Mouse (Mus musculus) forebrain, embryonic 15.5 days (tissue): ENCODE data around the gene Nisch. TPM values are rescaled to one million over a fixed set of nuclear protein-coding genes. Genes with fewer than 3 reads are reported as not detected.

ENCODE experiments used
- ATAC-seq: fragments of 200-750 bp; cut with Nextera tagmentation; replicated peaks from 2 replicates; pipeline ENCODE4 v1.8.0; 2017; ENCODE audit warnings: mild to moderate bottlenecking, moderate TSS enrichment, moderate library complexity
- H3K27ac ChIP-seq: fragments of 300-500 bp; sonication (generic); replicated peaks from 2 replicates; pipeline ENCODE4 v1.5.1; 2015; ENCODE audit warnings: mild to moderate bottlenecking, inconsistent platforms
- H3K27me3 ChIP-seq: fragments of 300-500 bp; sonication (generic); 2 replicates; pipeline ENCODE4 v1.6.1; 2015; ENCODE audit warnings: inconsistent platforms
- H3K36me3 ChIP-seq: fragments of 300-500 bp; sonication (generic); 2 replicates; pipeline ENCODE4 v1.6.1; 2015; ENCODE audit warnings: mild to moderate bottlenecking, inconsistent platforms
- H3K4me1 ChIP-seq: fragments of 300-500 bp; sonication (generic); 2 replicates; pipeline ENCODE4 v1.6.1; 2015; ENCODE audit warnings: inconsistent platforms
- H3K4me2 ChIP-seq: fragments of 300-500 bp; sonication (generic); replicated peaks from 2 replicates; pipeline ENCODE4 v1.6.1; 2015; ENCODE audit warnings: mild to moderate bottlenecking, inconsistent platforms
- H3K4me3 ChIP-seq: fragments of 300-500 bp; sonication (generic); 2 replicates; pipeline ENCODE4 v1.5.1; 2015; ENCODE audit warnings: mild to moderate bottlenecking, inconsistent platforms
- H3K9ac ChIP-seq: fragments of 300-500 bp; sonication (generic); replicated peaks from 2 replicates; pipeline ENCODE4 v1.6.1; 2015; ENCODE audit warnings: mild to moderate bottlenecking, inconsistent platforms
- H3K9me3 ChIP-seq: fragments of 300-500 bp; sonication (generic); 2 replicates; pipeline ENCODE4 v1.6.1; 2016; ENCODE audit warnings: inconsistent platforms
- WGBS: fragments of 180-500 bp; shearing (Covaris S2); methylation state at CpG from one replicate; pipeline ENCODE4 v1.1.7; 2015; ENCODE audit warnings: mixed read lengths; 5-methylcytosine and 5-hydroxymethylcytosine counted together
- polyA plus RNA-seq: library from polyadenylated mRNA; unstranded; fragments of >200 nt; fragmentation: Nextera tagmentation; extraction: Ambion mirVana; gene quantifications from 2 replicates; pipeline ENCODE4 v1.2.1, GENCODE M21; 2015

Nisch gene
- polyA plus RNA-seq, 1 experiment from 2014 or later = 339 TPM

DNA sequence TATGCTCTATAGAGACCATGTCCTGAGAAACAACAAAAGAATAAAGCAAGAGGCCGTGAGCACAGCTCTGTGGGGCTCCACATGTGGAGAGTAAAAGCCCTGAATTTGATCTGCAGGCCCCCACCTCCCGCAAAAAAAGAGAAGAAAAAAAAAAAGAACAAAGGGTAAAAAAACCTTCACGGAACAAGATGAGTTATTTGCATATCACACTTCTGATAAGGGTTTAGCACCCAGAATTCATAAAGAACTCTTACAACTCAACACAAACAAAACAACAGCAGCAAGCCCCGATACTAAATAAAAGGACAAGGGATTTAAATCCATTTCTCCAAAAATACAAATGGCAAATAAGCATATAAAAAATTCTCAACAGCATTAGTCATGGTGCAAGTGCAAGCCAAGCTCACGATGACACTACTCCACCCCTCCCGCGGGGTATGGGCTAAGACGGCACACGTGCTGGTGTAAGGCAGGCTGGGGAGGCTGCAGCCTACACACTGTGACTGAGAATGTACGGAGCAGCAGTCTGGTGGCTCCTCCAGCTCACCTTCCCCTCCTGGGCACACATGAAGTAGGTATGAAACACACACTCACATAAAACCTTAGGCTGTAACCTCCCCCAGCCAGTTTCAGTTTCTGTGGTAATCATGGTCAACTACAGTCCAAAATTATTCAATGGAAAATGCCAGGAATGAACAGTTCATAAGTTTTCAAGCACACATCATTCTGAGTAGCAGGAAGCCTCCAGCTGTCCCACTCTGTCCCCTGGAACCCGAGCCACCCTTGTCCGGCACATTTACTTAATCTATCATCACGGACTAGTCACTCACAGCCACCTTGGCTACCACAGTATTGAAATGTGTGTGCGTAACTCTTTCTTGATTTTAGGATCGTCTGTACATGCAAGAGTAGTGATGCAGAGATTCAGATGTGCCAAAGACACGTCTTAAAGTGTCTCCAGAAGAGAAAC lies 18.9 kb downstream of the Nisch start:
- no peak overlapping the region for H3K4me2 ChIP-seq
- ATAC-seq = no peak
- H3K4me3 ChIP-seq = no peak overlapping the region
- no peaks in the 10 kb centered on the region for H3K27me3 ChIP-seq
- H3K4me1 ChIP-seq = peaks cover 14% of the 10 kb centered on the region
- H3K36me3 ChIP-seq = peaks cover 61% of the 10 kb centered on the region
- H3K9ac ChIP-seq = no peak overlapping the region
- H3K9me3 ChIP-seq = no peaks in the 10 kb centered on the region
- H3K27ac ChIP-seq = no peak overlapping the region
- WGBS = 70% methylated on average over 16 of the region's 16 CpGs

DNA sequence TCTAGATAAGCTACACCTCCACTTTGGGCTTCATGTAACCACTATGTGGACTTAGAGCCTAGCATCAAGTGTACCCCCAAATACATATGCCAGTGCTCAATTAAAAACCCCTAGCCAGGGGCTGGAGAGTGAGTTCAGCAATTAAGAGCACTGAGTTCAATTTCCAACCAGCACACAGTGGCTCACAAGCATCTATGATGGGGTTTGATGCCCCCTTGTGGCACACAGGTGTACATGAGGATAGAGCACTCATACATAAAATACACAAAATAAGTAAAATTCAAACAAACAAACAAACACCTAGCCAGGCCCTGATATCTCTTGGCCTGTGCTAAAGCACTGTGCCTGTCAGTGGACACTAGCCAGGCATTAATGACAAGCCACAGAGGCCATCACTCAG lies 20.8 kb downstream of the Nisch start:
- peaks cover 14% of the 10 kb centered on the region for H3K4me1 ChIP-seq
- H3K9me3 ChIP-seq = no peaks in the 10 kb centered on the region
- H3K9ac ChIP-seq = no peak overlapping the region
- no peak overlapping the region for H3K27ac ChIP-seq
- H3K36me3 ChIP-seq = peaks cover 61% of the 10 kb centered on the region
- H3K27me3 ChIP-seq = no peaks in the 10 kb centered on the region
- H3K4me2 ChIP-seq = no peak overlapping the region
- ATAC-seq = 0 out of 2 replicates have a peak, but pooled peaks have one; percentile 15
- H3K4me3 ChIP-seq = no peak overlapping the region

- Histone ChIP-seq H3K4me2 (no peak overlapping the region), H3K4me1 (peaks cover 14% of the 10 kb centered on the region), H3K36me3 (peaks cover 61% of the 10 kb centered on the region), H3K27me3 (no peaks in the 10 kb centered on the region), H3K9ac (no peak overlapping the region), H3K9me3 (no peaks in the 10 kb centered on the region), H3K4me3 (no peak overlapping the region), H3K27ac (no peak overlapping the region)
- no peak for ATAC-seq
- 96% methylated on average over 4 of the region's 4 CpGs for WGBS
Observed at GRCm38 (mm10) chr14:31195521-31195920, 21.2 kb downstream of the Nisch start.

DNA sequence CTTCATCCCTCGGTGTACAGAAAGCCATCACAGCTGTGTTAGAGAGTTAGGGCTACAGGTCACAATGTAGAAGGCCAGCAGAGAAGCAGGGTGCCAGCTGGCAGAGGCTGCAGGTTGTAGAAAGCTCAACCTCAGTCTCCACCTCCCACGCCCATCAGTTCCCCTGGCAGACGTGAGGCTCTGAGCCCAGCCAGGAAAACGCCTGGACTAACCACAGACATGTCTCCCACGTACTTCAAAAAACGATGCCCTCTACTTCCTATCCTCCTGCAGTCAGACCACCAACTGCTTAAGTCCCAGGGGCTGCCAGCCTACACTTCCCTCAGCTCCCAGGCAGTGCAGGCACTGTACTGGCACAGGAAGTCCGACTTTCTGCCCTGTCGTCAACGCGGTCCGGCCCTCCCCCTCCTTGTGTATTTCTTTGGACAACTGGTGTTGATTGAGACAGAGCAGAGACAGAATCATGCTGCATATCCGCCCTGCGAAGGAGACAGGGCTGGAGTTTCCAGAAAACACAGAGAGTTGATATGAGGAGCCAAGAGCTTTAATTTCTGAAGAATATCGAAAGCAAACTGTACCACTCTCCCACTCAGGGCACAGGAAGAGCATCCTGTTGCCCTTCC lies 21.7 kb downstream of the Nisch start:
- Histone ChIP-seq H3K27ac (peak overlapping the region; percentile 12; the same call in 1 of the 2 replicates), H3K4me3 (no peak overlapping the region), H3K9me3 (no peaks in the 10 kb centered on the region), H3K9ac (no peak overlapping the region), H3K4me1 (peaks cover 14% of the 10 kb centered on the region), H3K4me2 (no peak overlapping the region), H3K27me3 (no peaks in the 10 kb centered on the region), H3K36me3 (peaks cover 61% of the 10 kb centered on the region)
- no peak for ATAC-seq
- 73% methylated on average over 14 of the region's 14 CpGs for WGBS

DNA sequence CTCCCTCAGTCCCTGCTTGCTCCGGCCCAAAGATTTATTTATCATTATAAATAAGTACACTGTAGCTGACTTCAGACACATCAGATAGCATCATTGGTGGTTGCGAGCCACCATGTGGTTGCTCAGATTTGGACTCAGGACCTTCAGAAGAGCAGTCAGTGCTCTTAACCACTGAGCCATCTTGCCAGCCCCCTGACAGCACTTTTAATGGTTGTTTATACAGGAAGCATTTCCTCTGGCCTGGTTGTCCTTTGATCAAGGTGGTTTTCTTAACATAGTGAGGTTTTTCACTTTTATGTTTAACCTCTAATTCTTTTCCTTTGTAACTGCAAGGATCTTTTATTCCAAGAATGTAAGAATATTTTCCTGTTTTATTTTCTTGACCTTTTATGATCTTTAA lies 22.3 kb downstream of the Nisch start:
- no peak overlapping the region for H3K9ac ChIP-seq
- no peaks in the 10 kb centered on the region for H3K27me3 ChIP-seq
- WGBS = 96% methylated on average over 2 of the region's 2 CpGs
- H3K27ac ChIP-seq = no peak overlapping the region
- peaks cover 14% of the 10 kb centered on the region for H3K4me1 ChIP-seq
- H3K36me3 ChIP-seq = peaks cover 61% of the 10 kb centered on the region
- ATAC-seq = no peak
- no peak overlapping the region for H3K4me3 ChIP-seq
- H3K9me3 ChIP-seq = no peaks in the 10 kb centered on the region
- H3K4me2 ChIP-seq = no peak overlapping the region

DNA sequence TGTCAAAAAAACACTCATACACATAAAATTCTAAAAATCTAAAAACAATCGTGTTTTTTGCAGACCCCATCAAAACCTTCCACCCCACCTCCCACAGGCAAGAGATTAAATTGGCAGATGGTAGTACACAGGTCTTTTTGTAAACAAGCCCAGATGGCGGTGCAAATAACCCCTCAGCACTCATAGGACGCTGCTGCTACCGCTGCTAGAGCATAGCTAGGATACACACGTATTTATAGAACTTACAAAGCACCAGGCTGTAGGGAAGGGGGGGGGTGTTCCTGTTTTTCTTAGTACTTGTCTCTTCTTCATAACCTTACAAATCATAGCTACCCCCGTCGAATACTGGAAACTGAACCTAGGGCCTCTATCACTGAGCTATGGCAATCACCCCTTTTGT lies 23.0 kb downstream of the Nisch start:
- no peaks in the 10 kb centered on the region for H3K9me3 ChIP-seq
- 0 out of 2 replicates have a peak overlapping the region, but pooled peaks have one; percentile 31 for H3K27ac ChIP-seq
- no peak overlapping the region for H3K4me2 ChIP-seq
- no peaks in the 10 kb centered on the region for H3K27me3 ChIP-seq
- no peak overlapping the region for H3K4me3 ChIP-seq
- WGBS = 63% methylated on average over 7 of the region's 7 CpGs
- ATAC-seq = 0 out of 2 replicates have a peak, but pooled peaks have one; percentile 20
- H3K9ac ChIP-seq = no peak overlapping the region
- H3K36me3 ChIP-seq = peaks cover 61% of the 10 kb centered on the region
- H3K4me1 ChIP-seq = peaks cover 14% of the 10 kb centered on the region

DNA sequence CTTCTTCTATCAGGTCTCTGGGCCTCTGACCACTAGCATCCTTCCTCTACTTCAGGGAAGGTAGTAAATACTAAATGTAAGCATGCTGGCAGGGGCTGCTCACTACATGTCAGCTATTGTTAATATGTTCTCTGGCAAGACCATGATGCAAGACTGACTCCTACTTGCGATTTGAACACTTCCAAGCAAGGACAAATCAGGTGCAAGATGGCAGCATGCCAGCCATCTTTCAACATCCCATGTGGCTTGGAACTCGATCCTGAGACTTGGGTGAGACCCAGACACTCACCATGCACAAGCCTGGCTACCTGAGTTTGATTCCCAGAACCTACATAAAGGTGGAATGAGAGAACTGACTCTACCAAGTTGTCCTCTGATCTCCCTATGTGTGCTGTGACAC lies 24.8 kb downstream of the Nisch start:
- ATAC-seq = no peak
- peaks cover 73% of the 10 kb centered on the region for H3K36me3 ChIP-seq
- H3K27ac ChIP-seq = no peak overlapping the region
- WGBS = 35% methylated on average over 2 of the region's 2 CpGs
- H3K4me1 ChIP-seq = peaks cover 10% of the 10 kb centered on the region
- no peak overlapping the region for H3K4me3 ChIP-seq
- no peaks in the 10 kb centered on the region for H3K27me3 ChIP-seq
- no peak overlapping the region for H3K9ac ChIP-seq
- no peak overlapping the region for H3K4me2 ChIP-seq
- no peaks in the 10 kb centered on the region for H3K9me3 ChIP-seq

- Histone ChIP-seq H3K27me3 (no peaks in the 10 kb centered on the region), H3K9ac (no peak overlapping the region), H3K27ac (no peak overlapping the region), H3K4me3 (no peak overlapping the region), H3K36me3 (peaks cover 90% of the 10 kb centered on the region), H3K4me1 (peaks cover 3% of the 10 kb centered on the region; the same call in 1 of the 2 replicates), H3K9me3 (no peaks in the 10 kb centered on the region), H3K4me2 (no peak overlapping the region)
- WGBS = 92% methylated on average over 3 of the region's 3 CpGs
- no peak for ATAC-seq
Observed at GRCm38 (mm10) chr14:31189348-31189747, 27.4 kb downstream of the Nisch start.

- WGBS = 54% methylated on average over 6 of the region's 6 CpGs
Observed at GRCm38 (mm10) chr14:31188771-31189181, 28.0 kb downstream of the Nisch start.

GRCm38 (mm10) chr14:31186656-31187055 lies 30.1 kb downstream of the Nisch start:
- Histone ChIP-seq H3K4me1 (no peaks in the 10 kb centered on the region), H3K9ac (no peak overlapping the region), H3K4me2 (no peak overlapping the region), H3K4me3 (no peak overlapping the region), H3K27ac (no peak overlapping the region), H3K9me3 (no peaks in the 10 kb centered on the region), H3K27me3 (no peaks in the 10 kb centered on the region), H3K36me3 (peaks cover 99% of the 10 kb centered on the region)
- ATAC-seq = no peak
- 87% methylated on average over 4 of the region's 4 CpGs for WGBS

More at GRCm38 (mm10) chr14:31188771-31189181, 28.0 kb downstream of the Nisch start:
- peaks cover 3% of the 10 kb centered on the region; the same call in 1 of the 2 replicates for H3K4me1 ChIP-seq
- no peak for ATAC-seq
- no peaks in the 10 kb centered on the region for H3K27me3 ChIP-seq
- no peak overlapping the region for H3K4me2 ChIP-seq
- peaks cover 96% of the 10 kb centered on the region for H3K36me3 ChIP-seq
- H3K27ac ChIP-seq = no peak overlapping the region
- H3K4me3 ChIP-seq = no peak overlapping the region
- no peak overlapping the region for H3K9ac ChIP-seq
- H3K9me3 ChIP-seq = no peaks in the 10 kb centered on the region

GRCm38 (mm10) chr14:31184195-31184594 lies 32.6 kb downstream of the Nisch start:
- H3K36me3 ChIP-seq = peaks cover 97% of the 10 kb centered on the region
- ATAC-seq = no peak
- H3K4me1 ChIP-seq = no peaks in the 10 kb centered on the region
- no peak overlapping the region for H3K27ac ChIP-seq
- H3K4me2 ChIP-seq = no peak overlapping the region
- H3K4me3 ChIP-seq = no peak overlapping the region
- no peaks in the 10 kb centered on the region for H3K27me3 ChIP-seq
- WGBS = 95% methylated on average over 12 of the region's 12 CpGs
- H3K9me3 ChIP-seq = no peaks in the 10 kb centered on the region
- H3K9ac ChIP-seq = no peak overlapping the region

DNA sequence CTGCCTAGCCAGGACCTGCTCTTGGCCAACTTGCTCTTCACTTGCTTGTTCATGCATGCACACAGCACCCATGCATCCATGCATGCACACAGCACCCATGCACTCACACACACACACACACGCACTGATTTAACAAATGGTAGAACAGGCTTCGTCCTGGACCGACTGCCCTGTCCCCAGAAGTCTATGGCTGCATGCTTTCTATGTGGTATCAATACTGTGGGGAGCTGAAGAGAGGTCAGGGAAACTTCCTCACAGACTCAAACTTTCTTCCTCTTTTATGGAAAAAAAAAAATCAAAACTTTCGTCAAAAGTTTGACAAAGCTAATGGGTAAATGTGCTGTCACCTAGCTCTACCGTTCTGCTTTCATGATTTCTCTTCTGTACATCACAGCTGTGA lies 33.2 kb downstream of the Nisch start:
- WGBS = 94% methylated on average over 5 of the region's 5 CpGs
- Histone ChIP-seq H3K27ac (no peak overlapping the region), H3K27me3 (no peaks in the 10 kb centered on the region), H3K4me3 (no peak overlapping the region), H3K4me2 (no peak overlapping the region), H3K9ac (no peak overlapping the region), H3K9me3 (no peaks in the 10 kb centered on the region), H3K4me1 (no peaks in the 10 kb centered on the region), H3K36me3 (peaks cover 97% of the 10 kb centered on the region)
- ATAC-seq = no peak
